Mouse (Mus musculus) erythroblast, embryonic 14.5 days (primary cell): Measurements from ENCODE around the gene Cyp4f40. TPM values are rescaled to one million over a fixed set of nuclear protein-coding genes. Genes with fewer than 3 reads are reported as not detected.

ENCODE experiments used
- H3K27me3 ChIP-seq: 2 replicates; pipeline ENCODE4 v1.6.1; 2012; ENCODE audit warnings: inconsistent platforms; ENCODE audit not compliant: control insufficient read depth
- H3K36me3 ChIP-seq: 2 replicates; pipeline ENCODE4 v1.6.1; 2012; ENCODE audit warnings: mild to moderate bottlenecking, inconsistent platforms; ENCODE audit not compliant: control insufficient read depth
- H3K4me1 ChIP-seq: 2 replicates; pipeline ENCODE4 v1.6.1; 2012; ENCODE audit warnings: inconsistent platforms; ENCODE audit not compliant: control insufficient read depth
- H3K4me3 ChIP-seq: replicated peaks from 2 replicates; pipeline ENCODE3; 2012; ENCODE audit warnings: moderate library complexity, mild to moderate bottlenecking, inconsistent platforms
- H3K9me3 ChIP-seq: 2 replicates; pipeline ENCODE4 v1.6.1; 2012; ENCODE audit warnings: low read length, inconsistent platforms, mixed read lengths; ENCODE audit not compliant: control insufficient read depth
- GATA1 ChIP-seq: IDR thresholded peaks from 2 replicates; pipeline ENCODE4 v1.6.1; 2012; ENCODE audit warnings: low read length, inconsistent platforms, mixed read lengths
- TAL1 ChIP-seq: IDR thresholded peaks from 3 replicates; pipeline ENCODE4 v1.6.1; 2012; ENCODE audit warnings: low read length, inconsistent platforms, mixed read lengths
- polyA plus RNA-seq: library from polyadenylated mRNA; stranded (reverse); fragments of >175 nt; gene quantifications from 2 replicates; pipeline ENCODE4 v1.2.3, GENCODE M21; 2012

The Cyp4f40 gene
- polyA plus RNA-seq, 1 experiment = not detected

- H3K36me3 ChIP-seq = no peaks in the 10 kb centered on the region
- H3K4me1 ChIP-seq = no peaks in the 10 kb centered on the region
- no peaks in the 10 kb centered on the region for H3K9me3 ChIP-seq
- H3K27me3 ChIP-seq = no peaks in the 10 kb centered on the region
- no peak for TF ChIP-seq TAL1
- no peak for TF ChIP-seq GATA1
- no peak overlapping the region for H3K4me3 ChIP-seq
These were observed 22.4 kb upstream of the Cyp4f40 start for GRCm38 (mm10) chr17:32636341-32636740.

DNA sequence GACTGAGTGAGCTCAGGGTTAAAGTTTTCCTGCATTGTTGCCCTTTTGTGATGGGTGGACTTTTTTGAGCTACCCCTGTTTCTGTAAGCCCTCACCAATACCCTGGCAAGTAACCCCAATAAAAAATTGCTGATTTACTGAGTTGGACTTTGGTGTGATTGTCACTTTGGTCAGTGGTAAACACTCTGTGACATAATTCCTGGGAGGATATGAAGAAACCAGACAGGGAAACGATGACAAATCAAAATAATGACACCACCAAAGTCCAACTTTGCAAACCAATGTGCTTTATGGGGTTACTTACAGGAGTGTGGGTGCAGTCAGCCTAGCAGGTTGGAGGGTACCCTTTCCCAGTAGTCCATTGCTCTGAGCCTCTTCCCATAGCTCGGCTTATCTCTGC is 21.5 kb upstream of the Cyp4f40 start:
- Histone ChIP-seq H3K27me3 (no peaks in the 10 kb centered on the region), H3K9me3 (no peaks in the 10 kb centered on the region), H3K36me3 (no peaks in the 10 kb centered on the region), H3K4me1 (no peaks in the 10 kb centered on the region), H3K4me3 (no peak overlapping the region)
- TF ChIP-seq TAL1 = no peak
- TF ChIP-seq GATA1 = no peak

DNA sequence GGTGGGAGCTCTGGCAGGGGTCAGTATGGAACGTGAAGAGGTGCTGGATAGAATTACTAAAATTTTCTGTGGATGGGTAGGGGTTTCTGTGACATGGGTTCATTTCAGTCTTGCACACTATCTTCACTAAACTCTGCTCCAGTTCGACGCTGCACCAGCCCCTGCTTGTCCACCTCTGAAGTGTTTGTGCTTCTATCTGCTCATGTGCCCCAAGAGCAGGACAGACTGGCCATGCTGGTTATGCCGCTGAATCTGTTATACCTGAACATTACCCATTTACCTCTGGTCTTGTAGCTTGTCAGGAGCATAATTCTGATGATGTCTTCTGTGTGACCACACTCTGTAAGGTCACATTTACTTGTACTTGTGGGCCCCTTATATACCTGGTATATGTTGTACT is 12.1 kb upstream of the Cyp4f40 start:
- H3K4me3 ChIP-seq = no peak overlapping the region
- no peak for TF ChIP-seq TAL1
- TF ChIP-seq GATA1 = no peak
- no peaks in the 10 kb centered on the region for H3K27me3 ChIP-seq
- H3K4me1 ChIP-seq = no peaks in the 10 kb centered on the region
- no peaks in the 10 kb centered on the region for H3K9me3 ChIP-seq
- no peaks in the 10 kb centered on the region for H3K36me3 ChIP-seq

GRCm38 (mm10) chr17:32653860-32654259 is 4.8 kb upstream of the Cyp4f40 start:
- Histone ChIP-seq H3K9me3 (no peaks in the 10 kb centered on the region), H3K4me3 (no peak overlapping the region), H3K36me3 (no peaks in the 10 kb centered on the region), H3K4me1 (no peaks in the 10 kb centered on the region), H3K27me3 (no peaks in the 10 kb centered on the region)
- TF ChIP-seq TAL1 (no peak), GATA1 (no peak)

DNA sequence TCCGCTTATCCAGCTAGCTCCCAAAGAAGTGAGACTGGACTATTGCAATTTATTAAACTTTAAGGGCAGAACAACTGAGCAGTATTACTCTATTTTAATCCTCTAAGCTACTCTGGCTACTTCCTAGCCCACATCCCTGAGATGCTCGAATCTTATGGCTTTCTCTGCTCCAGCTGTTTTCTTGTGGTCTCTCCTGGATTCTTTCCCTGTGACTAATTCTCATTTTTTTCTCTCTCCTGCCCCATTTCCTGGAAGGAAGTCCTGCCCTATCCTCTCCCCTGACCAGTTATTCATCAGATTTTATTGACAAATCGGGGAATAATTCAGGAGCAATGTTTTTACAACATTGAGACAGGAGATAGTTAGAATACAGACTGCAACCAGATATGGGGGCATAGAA is 1.7 kb upstream of the Cyp4f40 start:
- Histone ChIP-seq H3K4me3 (no peak overlapping the region), H3K4me1 (no peaks in the 10 kb centered on the region), H3K27me3 (no peaks in the 10 kb centered on the region), H3K36me3 (no peaks in the 10 kb centered on the region), H3K9me3 (no peaks in the 10 kb centered on the region)
- TF ChIP-seq GATA1 (no peak), TAL1 (no peak)

DNA sequence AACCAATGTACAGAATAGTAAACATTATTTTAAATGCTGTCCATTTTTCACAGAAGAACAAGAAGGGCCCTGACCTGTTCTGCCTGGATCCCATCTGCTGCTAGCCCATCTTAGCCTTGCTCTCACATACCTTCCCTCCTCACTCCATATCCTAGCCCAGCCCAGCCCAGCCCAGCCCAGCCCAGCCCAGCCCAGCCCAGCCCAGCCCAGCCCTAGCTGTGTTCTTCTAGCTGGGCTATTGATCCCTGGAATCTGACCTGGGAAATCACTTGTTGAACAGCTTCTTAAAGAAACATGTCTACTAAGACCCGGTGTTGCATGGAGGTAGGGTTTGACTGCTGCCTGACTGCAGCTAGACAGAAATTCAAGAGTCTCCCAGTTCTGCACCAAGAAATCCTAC is 454 bp upstream of the Cyp4f40 start:
- TF ChIP-seq GATA1 (no peak), TAL1 (no peak)
- no peak overlapping the region for H3K4me3 ChIP-seq
- H3K36me3 ChIP-seq = no peaks in the 10 kb centered on the region
- H3K27me3 ChIP-seq = no peaks in the 10 kb centered on the region
- H3K9me3 ChIP-seq = no peaks in the 10 kb centered on the region
- no peaks in the 10 kb centered on the region for H3K4me1 ChIP-seq

GRCm38 (mm10) chr17:32673976-32674375 is 15.3 kb downstream of the Cyp4f40 start:
- Histone ChIP-seq H3K4me3 (no peak overlapping the region), H3K27me3 (no peaks in the 10 kb centered on the region), H3K9me3 (no peaks in the 10 kb centered on the region; the same call in 1 of the 2 replicates), H3K4me1 (no peaks in the 10 kb centered on the region), H3K36me3 (no peaks in the 10 kb centered on the region)
- TF ChIP-seq GATA1 (no peak), TAL1 (no peak)

DNA sequence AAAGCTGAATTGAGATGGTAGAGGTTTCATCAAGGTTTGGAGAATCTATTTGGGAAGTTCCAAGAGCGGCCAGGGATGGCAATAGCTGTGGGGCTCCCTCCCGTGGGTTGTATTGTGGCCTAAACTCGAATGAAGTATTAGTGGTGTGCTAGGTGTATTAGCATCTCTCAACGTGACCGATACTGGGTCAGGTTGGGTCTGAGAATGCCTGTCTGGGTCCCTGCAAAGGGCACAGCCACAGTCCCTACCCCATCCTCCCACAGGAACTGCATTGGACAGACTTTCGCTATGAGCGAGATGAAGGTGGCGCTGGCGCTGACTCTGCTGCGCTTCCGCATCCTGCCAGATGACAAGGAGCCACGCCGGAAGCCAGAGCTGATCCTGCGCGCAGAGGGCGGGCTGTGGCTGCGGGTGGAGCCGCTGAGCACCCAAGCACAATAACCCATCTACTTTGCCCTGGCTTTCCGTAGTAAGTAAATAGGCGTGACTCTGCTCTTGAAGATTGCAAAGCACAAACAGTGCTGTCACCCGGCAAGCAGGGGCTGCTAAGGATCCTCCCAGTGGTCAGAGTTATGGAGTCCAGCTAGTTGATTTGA is 17.4 kb downstream of the Cyp4f40 start:
- Histone ChIP-seq H3K4me3 (no peak overlapping the region), H3K4me1 (no peaks in the 10 kb centered on the region), H3K27me3 (no peaks in the 10 kb centered on the region), H3K9me3 (no peaks in the 10 kb centered on the region; the same call in 1 of the 2 replicates), H3K36me3 (no peaks in the 10 kb centered on the region)
- TF ChIP-seq TAL1 = no peak
- TF ChIP-seq GATA1 = no peak

DNA sequence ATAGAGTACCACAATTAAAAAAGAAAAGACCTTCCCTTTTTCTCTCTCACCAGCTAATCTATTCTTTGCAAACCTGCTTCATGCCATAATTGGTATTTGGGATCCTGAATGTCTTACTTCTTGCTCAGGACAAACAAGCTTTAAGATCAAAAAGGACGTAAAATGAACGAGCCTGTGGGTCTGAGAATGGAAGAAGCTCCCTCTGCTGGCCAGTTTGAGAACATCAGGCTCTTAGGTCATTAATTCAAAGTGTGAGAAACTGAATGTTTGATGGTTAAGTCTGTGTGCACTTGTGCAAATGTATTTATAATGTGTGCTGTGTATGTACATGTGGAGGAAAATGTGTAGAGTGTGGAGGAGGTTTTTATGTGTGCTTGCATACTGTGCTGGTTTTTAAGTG is 21.7 kb downstream of the Cyp4f40 start:
- Histone ChIP-seq H3K9me3 (no peaks in the 10 kb centered on the region; the same call in 1 of the 2 replicates), H3K4me1 (no peaks in the 10 kb centered on the region), H3K4me3 (no peak overlapping the region), H3K36me3 (no peaks in the 10 kb centered on the region), H3K27me3 (no peaks in the 10 kb centered on the region)
- TF ChIP-seq GATA1 = no peak
- no peak for TF ChIP-seq TAL1

DNA sequence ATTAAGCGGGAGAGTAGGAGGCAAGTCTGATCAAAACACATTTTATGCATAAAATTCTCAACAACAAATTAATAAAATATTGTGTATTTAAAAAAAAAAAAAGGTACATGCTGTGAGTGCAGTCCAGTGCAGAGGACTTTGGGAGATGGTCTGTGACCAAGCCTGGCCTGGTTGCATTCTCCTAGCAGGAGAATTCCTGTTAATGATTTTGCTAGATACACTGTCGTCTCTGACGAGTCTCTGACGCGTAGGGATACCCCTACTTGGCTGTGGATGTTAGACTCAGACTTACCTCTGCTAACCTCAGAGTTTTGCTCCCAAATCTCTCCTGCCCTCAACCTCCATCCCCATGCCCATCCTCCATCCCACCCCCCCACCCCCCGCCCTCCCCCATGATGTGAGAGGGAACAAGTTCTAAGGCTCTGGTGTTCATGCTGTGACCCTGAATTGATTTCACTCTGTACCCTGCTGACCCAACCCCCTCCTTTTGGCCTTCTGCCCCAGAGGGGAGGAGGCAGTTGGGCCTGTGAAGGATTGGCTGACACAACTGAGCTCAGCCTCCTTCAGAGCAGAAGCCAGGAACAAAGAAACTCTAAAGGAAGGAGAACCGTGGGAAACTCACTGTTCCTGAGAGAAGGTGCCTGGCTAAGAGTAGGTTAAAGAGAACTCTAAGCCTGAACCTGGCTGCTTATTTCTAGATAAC is 26.5 kb downstream of the Cyp4f40 start, which contains the start of gene Cyp4f15:
Gene Cyp4f15 (plus strand): TSS at position 580 of the 703 bp plus-strand sequence.
- TF ChIP-seq TAL1 (no peak), GATA1 (no peak)
- no peaks in the 10 kb centered on the region for H3K27me3 ChIP-seq
- no peaks in the 10 kb centered on the region for H3K9me3 ChIP-seq
- no peaks in the 10 kb centered on the region for H3K4me1 ChIP-seq
- peak within 1 kb of the TSS; percentile 12 for H3K4me3 ChIP-seq
- H3K36me3 ChIP-seq = no peaks in the 10 kb centered on the region
